Mouse (Mus musculus): ENCODE results near the gene Hand1. TPM values are rescaled to one million over a fixed set of nuclear protein-coding genes. Genes with fewer than 3 reads are reported as not detected.

Gene Hand1
- polyA plus RNA-seq, 1 experiment from 2014 or later, result not detected

DNA sequence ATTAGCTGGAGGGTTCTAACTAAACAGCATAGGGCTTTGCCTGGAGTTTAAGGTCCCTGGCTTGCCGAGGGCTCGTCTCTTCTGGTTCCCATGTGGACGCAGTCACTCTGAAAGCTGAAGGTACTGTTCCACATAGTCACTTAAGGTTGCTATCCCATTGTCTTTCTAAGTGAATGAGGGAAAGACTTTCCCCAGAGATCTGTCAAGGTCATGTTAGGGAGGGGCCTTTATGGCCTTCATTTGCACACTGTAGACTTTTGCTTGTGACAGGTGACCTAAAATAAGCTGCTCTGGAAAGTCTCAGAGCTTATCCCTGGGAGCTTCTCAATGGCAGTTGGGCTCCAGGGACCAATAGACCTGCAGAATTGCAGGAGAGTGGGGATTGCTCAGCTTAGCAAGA is 19.0 kb downstream of the Hand1 start:
- Histone ChIP-seq H3K4me1 (ENCODE audit: control insufficient read depth, insufficient read depth, low read length) (no peaks in the 10 kb centered on the region), H3K9me3 (ENCODE audit: control insufficient read depth, low read length) (no peaks in the 10 kb centered on the region), H3K36me3 (ENCODE audit: control insufficient read depth, insufficient read depth, low read length) (peaks cover 30% of the 10 kb centered on the region), H3K4me2 (replicated peaks; ENCODE audit: low read depth, low read length) (no peak overlapping the region), H3K9ac (ENCODE audit: low read depth, low read length) (no peak overlapping the region), H3K27ac (ENCODE audit: low read depth, low read length) (no peak overlapping the region), H3K27me3 (ENCODE audit: control insufficient read depth, insufficient read depth, low read length) (no peaks in the 10 kb centered on the region), H3K4me3 (ENCODE audit: low read length) (no peak overlapping the region)
- WGBS, result 90% methylated on average over 3 of the region's 3 CpGs
- no peak for ATAC-seq (ENCODE audit: low FRiP score, low TSS enrichment)

GRCm38 (mm10) chr11:57812212-57812611 is 20.4 kb downstream of the Hand1 start:
- peaks cover 40% of the 10 kb centered on the region for H3K36me3 ChIP-seq (ENCODE audit: control insufficient read depth, insufficient read depth, low read length)
- 93% methylated on average over 8 of the region's 8 CpGs for WGBS
- H3K4me2 ChIP-seq (replicated peaks; ENCODE audit: low read depth, low read length), result no peak overlapping the region

DNA sequence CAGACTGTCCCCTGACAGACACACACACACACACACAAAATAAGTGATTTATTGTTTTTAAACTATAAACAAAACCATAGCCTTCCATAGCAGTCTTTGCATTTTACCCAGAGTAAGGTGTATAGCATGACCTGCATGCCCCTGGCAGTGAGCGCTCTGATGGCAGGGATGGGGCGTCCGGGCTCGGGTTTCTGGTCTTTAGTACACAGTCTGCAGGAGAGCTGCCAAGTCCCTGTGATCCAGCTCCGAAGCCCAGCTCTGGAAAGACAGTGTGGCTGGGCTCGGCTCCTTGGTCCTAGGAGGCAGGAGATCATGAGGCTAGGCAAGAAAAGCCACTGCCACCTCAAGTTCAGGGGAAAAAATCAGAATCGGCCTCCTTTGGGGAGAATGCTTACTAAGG is 21.6 kb downstream of the Hand1 start:
- no peak overlapping the region for H3K9ac ChIP-seq (ENCODE audit: low read depth, low read length)
- no peak overlapping the region for H3K4me3 ChIP-seq (ENCODE audit: low read length)
- WGBS, result 82% methylated on average over 7 of the region's 7 CpGs
- no peaks in the 10 kb centered on the region for H3K27me3 ChIP-seq (ENCODE audit: control insufficient read depth, insufficient read depth, low read length)
- H3K36me3 ChIP-seq (ENCODE audit: control insufficient read depth, insufficient read depth, low read length), result peaks cover 40% of the 10 kb centered on the region
- no peaks in the 10 kb centered on the region for H3K9me3 ChIP-seq (ENCODE audit: control insufficient read depth, low read length)
- H3K27ac ChIP-seq (ENCODE audit: low read depth, low read length), result no peak overlapping the region
- H3K4me1 ChIP-seq (ENCODE audit: control insufficient read depth, insufficient read depth, low read length), result no peaks in the 10 kb centered on the region
- ATAC-seq (ENCODE audit: low FRiP score, low TSS enrichment), result no peak
- H3K4me2 ChIP-seq (replicated peaks; ENCODE audit: low read depth, low read length), result no peak overlapping the region

More at GRCm38 (mm10) chr11:57812212-57812611, 20.4 kb downstream of the Hand1 start:
- H3K4me1 ChIP-seq (ENCODE audit: control insufficient read depth, insufficient read depth, low read length), result no peaks in the 10 kb centered on the region
- no peak overlapping the region for H3K9ac ChIP-seq (ENCODE audit: low read depth, low read length)
- H3K4me3 ChIP-seq (ENCODE audit: low read length), result no peak overlapping the region
- ATAC-seq (ENCODE audit: low FRiP score, low TSS enrichment), result no peak
- H3K9me3 ChIP-seq (ENCODE audit: control insufficient read depth, low read length), result no peaks in the 10 kb centered on the region
- H3K27me3 ChIP-seq (ENCODE audit: control insufficient read depth, insufficient read depth, low read length), result no peaks in the 10 kb centered on the region
- no peak overlapping the region for H3K27ac ChIP-seq (ENCODE audit: low read depth, low read length)

- Histone ChIP-seq H3K27me3 (ENCODE audit: control insufficient read depth, insufficient read depth, low read length) (no peaks in the 10 kb centered on the region), H3K9me3 (ENCODE audit: control insufficient read depth, low read length) (no peaks in the 10 kb centered on the region), H3K9ac (ENCODE audit: low read depth, low read length) (no peak overlapping the region), H3K4me3 (ENCODE audit: low read length) (no peak overlapping the region), H3K27ac (ENCODE audit: low read depth, low read length) (no peak overlapping the region), H3K4me1 (ENCODE audit: control insufficient read depth, insufficient read depth, low read length) (no peaks in the 10 kb centered on the region), H3K4me2 (replicated peaks; ENCODE audit: low read depth, low read length) (no peak overlapping the region), H3K36me3 (ENCODE audit: control insufficient read depth, insufficient read depth, low read length) (peaks cover 40% of the 10 kb centered on the region)
- 89% methylated on average over 8 of the region's 8 CpGs for WGBS
- no peak for ATAC-seq (ENCODE audit: low FRiP score, low TSS enrichment)
Observed at GRCm38 (mm10) chr11:57809732-57810098, 22.9 kb downstream of the Hand1 start.

GRCm38 (mm10) chr11:57809017-57809731 is 23.4 kb downstream of the Hand1 start:
- WGBS, result 91% methylated on average over 17 of the region's 17 CpGs
- peak; percentile 43; the same call in 1 of the 2 replicates for ATAC-seq (ENCODE audit: low FRiP score, low TSS enrichment)

GRCm38 (mm10) chr11:57805047-57805446 is 27.6 kb downstream of the Hand1 start:
- 79% methylated on average over 3 of the region's 3 CpGs for WGBS
- H3K27me3 ChIP-seq (ENCODE audit: control insufficient read depth, insufficient read depth, low read length), result no peaks in the 10 kb centered on the region
- H3K4me3 ChIP-seq (ENCODE audit: low read length), result no peak overlapping the region
- H3K36me3 ChIP-seq (ENCODE audit: control insufficient read depth, insufficient read depth, low read length), result peaks cover 20% of the 10 kb centered on the region
- ATAC-seq (ENCODE audit: low FRiP score, low TSS enrichment), result no peak
- peaks cover 7% of the 10 kb centered on the region for H3K4me1 ChIP-seq (ENCODE audit: control insufficient read depth, insufficient read depth, low read length)
- H3K4me2 ChIP-seq (replicated peaks; ENCODE audit: low read depth, low read length), result no peak overlapping the region
- no peak overlapping the region for H3K27ac ChIP-seq (ENCODE audit: low read depth, low read length)
- H3K9ac ChIP-seq (ENCODE audit: low read depth, low read length), result no peak overlapping the region
- no peaks in the 10 kb centered on the region for H3K9me3 ChIP-seq (ENCODE audit: control insufficient read depth, low read length)

More at GRCm38 (mm10) chr11:57809017-57809731, 23.4 kb downstream of the Hand1 start:
- Histone ChIP-seq H3K9ac (ENCODE audit: low read depth, low read length) (no peak overlapping the region), H3K4me3 (ENCODE audit: low read length) (no peak overlapping the region), H3K4me1 (ENCODE audit: control insufficient read depth, insufficient read depth, low read length) (no peaks in the 10 kb centered on the region), H3K27me3 (ENCODE audit: control insufficient read depth, insufficient read depth, low read length) (no peaks in the 10 kb centered on the region), H3K4me2 (replicated peaks; ENCODE audit: low read depth, low read length) (no peak overlapping the region), H3K36me3 (ENCODE audit: control insufficient read depth, insufficient read depth, low read length) (peaks cover 40% of the 10 kb centered on the region), H3K9me3 (ENCODE audit: control insufficient read depth, low read length) (no peaks in the 10 kb centered on the region), H3K27ac (ENCODE audit: low read depth, low read length) (no peak overlapping the region)

DNA sequence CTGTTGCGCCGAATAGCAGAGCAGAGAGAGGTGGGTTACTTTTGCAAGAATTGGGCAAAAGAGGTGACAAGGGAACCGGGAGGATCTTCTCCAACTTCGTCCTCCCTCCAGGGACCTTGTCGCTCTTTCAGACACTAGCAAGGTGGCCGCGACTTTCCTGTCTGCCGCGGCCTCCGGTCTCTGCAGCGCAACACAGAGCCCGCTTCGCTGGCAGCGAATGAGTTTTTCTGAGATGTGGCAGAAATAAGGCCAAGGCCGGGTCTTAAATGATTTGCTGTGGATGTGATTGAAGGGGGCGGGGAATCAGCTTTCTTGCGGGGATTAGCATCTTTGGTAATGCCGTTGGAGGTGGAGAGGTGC is 30.1 kb downstream of the Hand1 start:
- Histone ChIP-seq H3K4me2 (replicated peaks; ENCODE audit: low read depth, low read length) (peak overlapping the region; percentile 99), H3K36me3 (ENCODE audit: control insufficient read depth, insufficient read depth, low read length) (peaks cover 2% of the 10 kb centered on the region; the same call in 1 of the 2 replicates), H3K27me3 (ENCODE audit: control insufficient read depth, insufficient read depth, low read length) (no peaks in the 10 kb centered on the region), H3K9ac (ENCODE audit: low read depth, low read length) (peak overlapping the region; percentile 95), H3K4me3 (ENCODE audit: low read length) (peak overlapping the region; percentile 70), H3K27ac (ENCODE audit: low read depth, low read length) (no peak overlapping the region), H3K4me1 (ENCODE audit: control insufficient read depth, insufficient read depth, low read length) (peaks cover 8% of the 10 kb centered on the region), H3K9me3 (ENCODE audit: control insufficient read depth, low read length) (no peaks in the 10 kb centered on the region)
- no peak for ATAC-seq (ENCODE audit: low FRiP score, low TSS enrichment)
- WGBS, result under 1% methylated on average over 18 of the region's 18 CpGs

GRCm38 (mm10) chr11:57801766-57802510 is 30.7 kb downstream of the Hand1 start:
- no peaks in the 10 kb centered on the region for H3K27me3 ChIP-seq (ENCODE audit: control insufficient read depth, insufficient read depth, low read length)
- H3K9ac ChIP-seq (ENCODE audit: low read depth, low read length), result peak overlapping the region; percentile 95
- WGBS, result under 1% methylated on average over 79 of the region's 85 CpGs
- peak overlapping the region; percentile 99 for H3K4me2 ChIP-seq (replicated peaks; ENCODE audit: low read depth, low read length)
- ATAC-seq (ENCODE audit: low FRiP score, low TSS enrichment), result peak; percentile 75
- H3K4me1 ChIP-seq (ENCODE audit: control insufficient read depth, insufficient read depth, low read length), result peaks cover 8% of the 10 kb centered on the region
- H3K36me3 ChIP-seq (ENCODE audit: control insufficient read depth, insufficient read depth, low read length), result no peaks in the 10 kb centered on the region
- H3K27ac ChIP-seq (ENCODE audit: low read depth, low read length), result 0 out of 2 replicates have a peak overlapping the region, but pooled peaks have one; percentile 42
- peak overlapping the region; percentile 70 for H3K4me3 ChIP-seq (ENCODE audit: low read length)
- no peaks in the 10 kb centered on the region for H3K9me3 ChIP-seq (ENCODE audit: control insufficient read depth, low read length)
